Comparison of ENCODE assay signal across 16 mouse cellular contexts in the genomic region with DNA sequence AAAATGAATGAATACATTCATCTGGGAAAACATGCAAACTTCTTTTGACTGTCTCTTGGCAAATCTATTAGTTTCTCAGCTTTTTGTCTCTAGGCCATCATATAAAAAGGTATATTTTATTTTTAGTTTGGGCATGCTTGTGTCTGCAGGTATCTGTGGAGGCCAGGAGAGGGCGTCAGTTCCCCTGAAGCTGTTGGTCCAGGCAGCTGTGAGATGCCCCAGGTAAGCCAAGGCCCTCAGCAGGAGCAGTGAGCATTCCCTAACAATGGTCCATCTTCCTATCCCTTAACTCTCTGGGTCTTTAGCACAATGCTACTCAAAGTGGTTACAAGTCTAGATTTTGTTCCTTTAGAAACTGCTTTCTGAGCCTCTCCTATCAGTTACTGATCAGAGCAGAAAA.
"Had no signal": no experiment of that assay in that cellular context is flagged by ENCODE, and none has a peak within 500 bp of the region (broad histone marks: within the 10 kb centered on the region; RNA-seq: fewer than 3 reads in every experiment).

No protein-coding gene starts in this region.

- H3K9ac ChIP-seq: intestine, embryonic 15.5 days; limb, embryonic 13.5 days; lung, embryonic 14.5 days; midbrain, embryonic 12.5 days; neural tube, embryonic 12.5 days had no signal

- H3K27me3 ChIP-seq: intestine, embryonic 15.5 days; limb, embryonic 13.5 days; midbrain, embryonic 12.5 days; neural tube, embryonic 12.5 days had no signal

- H3K9me3 ChIP-seq: intestine, embryonic 15.5 days; limb, embryonic 13.5 days; midbrain, embryonic 12.5 days; neural tube, embryonic 12.5 days had no signal

- ATAC-seq: intestine, embryonic 15.5 days had no signal

- DNase-seq: kidney, adult 8-10 months; kidney, postnatal 4 days; layer of hippocampus, adult 9-11 months; layer of hippocampus, postnatal 36 days; lung, embryonic 14.5 days; lung, postnatal 10 days; spleen, adult 18-20 months; thymus, adult 2 months; thymus, postnatal 25 days had no signal

- H3K4me1 ChIP-seq: intestine, embryonic 15.5 days; limb, embryonic 13.5 days had no signal

- H3K27ac ChIP-seq: intestine, embryonic 15.5 days; limb, embryonic 13.5 days; macrophage; midbrain, embryonic 12.5 days; neural tube, embryonic 12.5 days had no signal

- H3K4me3 ChIP-seq: intestine, embryonic 15.5 days; limb, embryonic 13.5 days; midbrain, embryonic 12.5 days; myocyte; neural tube, embryonic 12.5 days had no signal

- H3K36me3 ChIP-seq: intestine, embryonic 15.5 days; limb, embryonic 13.5 days; midbrain, embryonic 12.5 days; neural tube, embryonic 12.5 days had no signal

- H3K4me2 ChIP-seq: intestine, embryonic 15.5 days; limb, embryonic 13.5 days; liver, embryonic 11.5 days; lung, embryonic 14.5 days; midbrain, embryonic 12.5 days; neural tube, embryonic 12.5 days had no signal
